Mouse (Mus musculus) left cerebral cortex, adult 11 months (tissue): ENCODE measurements at regions not wholly inside any gene's neighbourhood (a gene's known extent, or its start where the extent isn't known, plus 50 kb on each side); places are given as distances from the start of the nearest gene placed in this dataset.
"Not testable (repeated sequence)": the region's sequence is repeated elsewhere in the genome, so short reads cannot be mapped to it uniquely, and the experiment has no call there.

Experiments used
- DNase-seq: peaks from one replicate; pipeline ENCODE4 v3.0.0; 2022; ENCODE audit warnings: low spot score

DNA sequence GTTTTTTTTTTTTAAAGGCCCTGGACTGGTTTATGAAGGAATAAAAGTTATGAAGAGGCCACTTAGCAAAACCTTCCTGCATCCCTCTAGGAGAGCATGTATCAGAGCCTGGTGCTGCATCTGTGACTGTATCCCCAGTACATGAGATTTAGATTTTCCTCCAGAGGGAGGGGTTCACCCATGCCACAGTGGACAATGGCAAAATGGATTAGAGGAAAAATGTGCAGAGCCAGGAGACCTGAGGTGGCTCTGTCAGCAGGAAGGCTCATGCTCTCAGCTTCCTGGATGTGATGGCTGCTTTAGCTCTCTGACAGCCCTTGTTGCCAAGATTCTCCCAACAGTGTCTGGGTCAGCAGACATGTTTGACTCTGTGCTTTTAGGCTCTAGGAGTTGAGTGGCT is 298.2 kb downstream of the Eipr1 start:
- no peak for DNase-seq

DNA sequence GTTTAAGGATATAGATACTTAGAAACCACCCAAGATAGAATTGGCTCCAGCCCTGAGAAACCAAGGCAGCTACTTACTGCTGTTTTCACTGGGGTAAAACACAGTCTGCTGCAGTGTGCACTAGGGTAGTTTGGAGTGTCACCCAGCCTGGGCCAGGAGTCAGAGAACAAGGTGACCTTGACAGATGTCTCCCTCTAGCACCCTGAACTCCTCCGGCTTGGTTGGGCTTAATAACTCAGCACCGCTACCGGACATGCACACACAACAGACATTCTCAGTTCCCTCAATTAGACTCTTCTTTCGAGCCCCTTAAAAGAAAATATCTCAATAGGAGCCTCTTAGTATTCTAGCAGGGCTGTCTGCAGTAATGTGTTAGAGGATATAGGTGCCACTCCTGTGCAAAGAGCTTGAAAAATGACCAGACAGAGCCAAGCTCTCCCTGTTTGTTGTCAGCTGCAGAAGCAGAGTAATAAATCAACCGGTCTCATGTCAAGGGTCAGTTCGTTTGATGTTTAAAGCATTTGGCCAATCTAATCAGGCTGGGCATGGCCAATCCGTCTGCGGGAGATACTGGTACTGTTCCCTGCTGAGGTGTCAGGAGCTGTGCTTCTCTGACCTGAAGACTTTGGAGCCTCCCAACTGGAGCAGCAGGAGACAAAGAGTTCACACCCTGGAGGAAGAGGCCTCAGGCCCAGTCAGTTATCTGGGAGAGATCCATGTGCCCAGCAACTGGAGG is 299.1 kb downstream of the Eipr1 start:
- DNase-seq: no peak

DNA sequence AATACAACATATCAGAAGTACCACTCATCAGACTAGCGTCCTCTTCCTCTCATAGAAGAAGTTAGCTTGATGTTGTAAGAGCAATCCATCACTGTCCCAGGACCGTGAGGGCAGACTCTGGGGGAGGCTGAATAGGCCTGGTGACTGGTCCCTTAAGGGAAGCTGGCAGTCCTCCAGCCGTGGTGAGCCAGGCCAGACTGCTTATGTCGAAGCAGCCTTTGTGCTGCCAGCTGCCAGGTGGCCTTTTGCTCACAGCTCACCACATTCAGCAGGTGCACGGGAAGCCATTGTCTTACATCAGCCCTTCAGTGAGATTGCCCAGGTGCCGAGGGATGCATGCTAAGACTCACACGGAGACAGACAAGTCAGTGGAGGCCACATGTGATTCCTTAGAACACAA is 302.8 kb downstream of the Eipr1 start:
- no peak for DNase-seq

DNA sequence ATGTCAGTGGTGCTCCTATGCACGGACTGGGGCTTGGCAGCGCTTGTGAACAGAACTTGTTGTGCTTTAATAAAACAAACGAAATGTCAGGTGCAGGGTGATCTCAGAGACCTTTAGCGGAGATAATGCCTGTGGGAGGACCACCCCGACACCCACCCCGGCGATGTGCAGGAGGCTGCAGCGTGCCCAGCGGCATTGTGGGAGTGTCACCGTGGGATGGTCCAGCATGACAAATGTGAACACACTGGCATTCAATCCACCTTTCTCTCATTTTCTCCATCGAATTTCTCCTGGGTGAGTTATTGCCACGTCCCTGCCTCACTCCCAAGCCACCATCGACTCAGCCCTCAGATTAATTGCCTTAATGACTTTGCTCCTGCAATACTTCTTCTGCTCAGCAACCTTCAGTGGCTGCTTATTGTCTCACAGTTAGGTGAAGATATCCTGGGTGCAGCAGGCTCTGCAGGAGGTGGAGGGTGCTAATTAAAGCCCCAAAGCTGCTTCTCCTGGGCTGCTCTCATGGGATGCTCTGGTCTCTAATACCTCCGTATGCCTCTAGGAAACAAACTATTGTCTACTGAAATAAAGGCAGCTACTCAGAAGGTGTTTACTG is 310.5 kb downstream of the Eipr1 start:
- DNase-seq: no peak

DNA sequence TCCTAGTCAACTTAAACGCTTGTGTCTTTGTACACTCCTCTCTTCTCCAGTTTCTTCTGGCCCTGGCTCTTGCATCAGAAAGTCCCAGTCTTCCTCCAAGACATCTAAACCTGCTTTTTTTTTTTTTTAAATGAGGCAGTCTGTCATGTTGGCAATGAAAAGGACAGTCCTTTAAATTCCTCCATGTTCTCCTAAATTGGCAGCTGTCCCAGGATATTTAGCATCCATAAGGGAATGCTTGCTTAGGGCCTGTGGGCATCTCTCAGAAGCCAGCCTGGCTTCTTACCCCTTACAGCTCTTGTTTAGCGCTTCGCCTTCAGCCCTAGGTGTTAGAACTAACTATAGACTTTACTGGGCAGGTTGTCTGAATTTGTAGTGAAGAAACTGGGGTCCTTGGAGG is 311.2 kb downstream of the Eipr1 start:
- no peak for DNase-seq

DNA sequence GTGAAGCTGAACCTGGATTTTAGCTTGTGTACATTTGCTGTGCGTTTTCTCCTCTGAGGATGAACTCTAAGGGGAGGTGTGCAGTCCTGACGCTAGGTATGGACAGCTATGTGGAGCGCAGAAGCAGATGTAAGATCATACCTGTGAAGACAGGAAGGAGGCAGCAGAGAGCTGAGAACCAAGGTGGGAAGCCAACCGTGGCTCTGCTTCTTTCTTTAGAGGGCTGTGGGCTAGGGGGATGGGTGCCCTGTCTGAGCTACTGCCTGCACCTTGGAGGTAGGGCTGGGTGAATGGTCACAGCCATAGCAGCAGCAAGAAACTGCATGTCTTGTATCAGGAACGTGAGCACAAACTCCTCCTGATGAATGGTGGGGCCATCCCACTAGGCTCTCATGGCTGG is 316.6 kb downstream of the Eipr1 start:
- no peak for DNase-seq

DNA sequence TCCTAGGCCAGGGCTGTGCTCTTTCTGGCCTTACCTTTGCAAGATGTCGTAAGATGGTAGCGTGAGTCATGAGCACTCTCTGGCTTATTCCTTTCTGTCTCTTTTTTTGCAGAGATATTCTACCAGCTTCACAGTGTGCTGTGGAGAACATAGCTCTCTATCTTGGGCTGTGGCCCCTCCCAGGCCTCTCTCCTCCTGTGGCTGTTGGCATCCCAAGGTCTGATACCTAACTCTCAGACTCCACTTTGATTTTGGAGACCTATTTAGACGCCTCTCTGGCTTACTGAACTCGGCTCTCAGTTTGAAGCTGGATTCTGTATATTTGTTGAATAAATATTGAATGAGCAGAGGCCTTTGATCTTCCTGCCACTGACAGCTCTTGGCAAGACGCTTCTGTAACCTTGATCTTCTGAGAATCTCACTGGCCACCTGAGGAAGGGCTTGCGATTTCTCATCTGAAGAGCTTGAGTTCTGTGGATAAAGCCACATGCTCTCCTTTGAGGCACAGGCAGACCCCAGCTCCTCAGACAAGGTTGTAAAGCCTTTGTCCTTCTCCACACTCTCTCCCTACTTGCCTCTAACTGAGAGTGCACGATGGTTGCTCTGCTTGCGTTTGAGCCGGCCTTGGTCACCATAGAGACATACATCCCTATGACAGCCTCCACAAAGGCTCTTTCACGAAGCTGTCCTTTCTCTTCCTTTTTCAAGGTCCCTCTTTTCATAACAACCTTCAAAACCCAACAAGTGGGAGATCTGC is 323.7 kb downstream of the Eipr1 start:
- no peak for DNase-seq

DNA sequence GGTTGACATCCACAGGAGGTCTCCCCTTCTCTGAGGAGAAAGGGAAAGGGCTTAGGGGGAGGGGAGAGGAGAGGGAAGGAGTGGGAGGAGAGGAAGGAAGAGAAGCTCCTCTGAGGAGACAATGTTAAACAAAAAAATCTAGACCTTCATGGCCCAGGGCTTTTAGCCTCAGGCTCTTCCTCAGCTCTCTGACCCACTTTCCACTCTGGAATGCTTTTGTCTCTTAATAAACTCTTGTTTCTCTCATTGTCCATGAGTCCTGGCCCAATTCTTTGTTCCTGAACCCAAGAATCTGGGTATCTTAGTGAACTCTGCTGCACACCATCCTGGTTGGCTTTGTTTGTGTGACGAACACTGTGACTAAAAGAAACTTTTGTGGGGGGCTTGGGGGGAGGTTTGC is 325.0 kb downstream of the Eipr1 start:
- DNase-seq: no peak

DNA sequence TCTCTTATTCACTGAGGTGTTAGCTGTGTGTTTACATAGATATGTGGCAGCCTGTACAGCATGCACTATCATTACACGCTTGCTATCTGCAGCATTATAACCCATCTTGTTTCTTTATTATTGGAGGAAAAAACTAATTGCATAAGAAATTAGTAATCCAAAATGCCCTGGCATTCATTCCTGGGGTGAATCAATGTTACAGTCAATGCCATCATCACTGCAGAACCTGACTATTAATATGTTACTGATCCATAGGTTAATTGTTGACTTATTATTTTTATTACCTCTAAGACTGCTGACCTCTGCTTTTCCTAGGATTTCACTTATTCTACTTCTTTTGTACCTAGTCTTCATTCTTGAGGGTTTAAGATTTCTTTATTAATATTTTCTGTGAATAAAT is 327.4 kb downstream of the Eipr1 start:
- no peak for DNase-seq

DNA sequence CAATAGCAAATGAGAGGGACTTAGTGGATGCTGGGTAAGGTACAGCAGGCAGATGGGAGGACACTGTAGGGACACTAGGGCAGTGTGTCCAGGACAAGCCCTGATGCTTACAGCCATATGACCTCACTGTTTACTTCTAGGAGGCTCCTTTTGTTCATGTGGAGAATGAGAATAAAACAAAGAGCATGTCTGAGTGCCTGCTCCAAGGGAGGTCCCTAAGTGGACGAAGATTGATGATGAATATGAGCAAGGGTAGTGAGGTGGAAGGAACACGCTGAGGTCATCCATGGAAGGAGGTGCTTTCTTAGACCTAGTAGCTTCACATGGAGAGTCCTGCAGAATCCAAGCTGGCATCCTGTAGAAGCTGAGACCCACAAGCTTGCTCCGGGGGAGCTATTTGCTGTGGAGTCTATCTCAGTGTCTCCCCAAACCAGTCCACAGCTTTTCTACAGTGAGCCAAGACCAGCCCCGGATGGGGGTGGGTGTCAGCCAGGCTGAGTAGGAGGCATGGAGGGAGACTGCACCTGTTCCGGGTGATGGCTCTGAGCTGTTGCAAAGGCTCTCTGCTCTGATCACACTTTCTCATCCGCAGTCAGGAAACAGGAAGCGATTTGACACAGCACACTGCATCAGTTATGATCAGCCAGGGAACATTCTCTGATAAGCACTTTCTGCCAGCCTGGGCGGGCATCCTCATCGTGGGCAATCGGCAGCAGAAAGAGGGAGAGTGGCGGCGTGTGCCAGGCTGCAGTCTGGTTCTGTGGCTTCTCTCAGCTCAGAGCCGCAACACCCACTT is 332.0 kb downstream of the Eipr1 start:
- DNase-seq: peak; percentile 44

DNA sequence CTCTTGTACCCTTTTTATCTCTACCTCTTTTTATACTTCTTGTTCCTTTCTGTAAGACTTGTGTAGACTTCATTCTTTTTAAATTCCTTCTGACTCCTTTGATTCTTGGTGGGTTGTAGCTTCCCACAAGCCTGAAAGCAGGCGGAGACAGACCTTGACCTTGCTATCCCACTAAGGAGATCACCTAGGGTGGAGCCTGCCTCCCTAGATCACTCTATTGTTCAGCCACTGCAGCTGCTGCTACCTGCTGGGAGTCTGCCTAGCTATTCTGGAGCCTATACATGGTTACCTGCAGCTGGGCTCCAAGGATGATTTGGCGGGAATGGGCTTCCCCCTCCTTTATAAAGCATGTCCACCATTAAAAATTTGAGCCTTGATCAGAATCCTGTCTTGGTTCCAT is 335.6 kb downstream of the Eipr1 start:
- DNase-seq: not testable (repeated sequence)

DNA sequence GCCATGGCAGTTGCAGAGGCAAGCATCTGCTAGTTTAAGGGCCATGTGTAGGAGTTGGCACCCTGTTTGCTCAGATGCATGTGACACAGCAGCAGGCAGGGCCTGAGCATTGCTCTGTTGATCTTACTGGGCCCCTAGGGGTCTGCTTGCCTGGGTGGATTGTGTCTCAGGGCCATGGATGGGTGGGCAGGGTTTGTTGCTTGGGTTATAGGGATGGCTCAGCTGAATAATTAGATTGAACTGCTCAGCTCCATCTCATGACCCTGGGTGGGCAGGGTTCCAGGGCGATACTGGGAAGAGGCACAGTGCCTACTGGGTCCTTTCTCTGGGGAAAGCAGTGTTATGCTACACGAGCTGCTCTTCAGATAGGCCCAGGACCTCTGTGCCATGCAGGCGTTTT is 338.0 kb downstream of the Eipr1 start:
- DNase-seq: no peak

DNA sequence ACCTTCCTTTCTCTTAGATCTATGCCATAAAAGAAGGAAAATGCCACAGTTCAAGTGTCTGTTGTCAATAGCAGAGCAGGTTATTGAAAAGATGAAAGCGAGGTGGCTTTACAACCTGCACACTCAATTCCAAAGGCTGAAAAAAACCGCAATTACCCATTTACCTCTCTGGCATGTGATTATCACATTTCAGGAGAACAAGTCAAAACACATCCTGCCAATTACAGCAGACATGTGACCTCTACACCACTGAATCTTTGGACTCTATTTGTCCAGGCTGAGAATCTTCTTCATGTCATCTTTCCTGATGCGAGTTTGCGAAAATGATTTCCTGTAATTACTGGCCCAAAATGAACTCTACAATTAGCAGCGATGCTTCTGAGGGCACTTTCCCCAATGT is 338.8 kb downstream of the Eipr1 start:
- no peak for DNase-seq

DNA sequence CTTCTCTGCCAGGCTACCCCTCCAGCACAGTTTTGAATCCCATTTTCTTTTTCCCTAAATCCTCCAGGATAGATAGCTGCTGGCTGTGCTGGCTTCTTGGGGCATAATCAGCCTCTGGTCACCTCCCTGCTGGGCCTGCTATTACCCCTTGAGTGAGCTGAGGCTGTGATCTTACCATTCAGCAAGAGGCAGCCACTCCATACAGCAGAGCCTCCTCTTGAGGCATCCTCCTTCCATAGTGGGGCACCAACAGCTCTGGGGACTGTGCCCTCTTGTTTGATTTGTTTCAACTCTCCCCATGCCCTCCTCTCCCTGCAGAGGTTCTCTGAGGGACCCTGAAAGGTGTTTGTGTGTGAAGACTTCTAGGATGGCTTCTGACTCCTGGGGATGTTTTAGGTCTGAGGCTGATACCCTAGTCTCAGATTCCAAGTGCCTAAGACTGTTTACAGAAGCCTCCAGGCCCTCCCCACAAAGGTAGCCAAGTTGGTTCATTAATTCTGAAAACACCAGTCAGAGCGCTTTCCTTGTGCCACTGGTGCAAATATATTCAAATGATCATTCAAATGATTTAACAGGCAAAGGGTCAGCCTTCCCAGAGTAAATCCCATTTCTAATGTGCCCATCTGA is 343.9 kb downstream of the Eipr1 start:
- DNase-seq: no peak

DNA sequence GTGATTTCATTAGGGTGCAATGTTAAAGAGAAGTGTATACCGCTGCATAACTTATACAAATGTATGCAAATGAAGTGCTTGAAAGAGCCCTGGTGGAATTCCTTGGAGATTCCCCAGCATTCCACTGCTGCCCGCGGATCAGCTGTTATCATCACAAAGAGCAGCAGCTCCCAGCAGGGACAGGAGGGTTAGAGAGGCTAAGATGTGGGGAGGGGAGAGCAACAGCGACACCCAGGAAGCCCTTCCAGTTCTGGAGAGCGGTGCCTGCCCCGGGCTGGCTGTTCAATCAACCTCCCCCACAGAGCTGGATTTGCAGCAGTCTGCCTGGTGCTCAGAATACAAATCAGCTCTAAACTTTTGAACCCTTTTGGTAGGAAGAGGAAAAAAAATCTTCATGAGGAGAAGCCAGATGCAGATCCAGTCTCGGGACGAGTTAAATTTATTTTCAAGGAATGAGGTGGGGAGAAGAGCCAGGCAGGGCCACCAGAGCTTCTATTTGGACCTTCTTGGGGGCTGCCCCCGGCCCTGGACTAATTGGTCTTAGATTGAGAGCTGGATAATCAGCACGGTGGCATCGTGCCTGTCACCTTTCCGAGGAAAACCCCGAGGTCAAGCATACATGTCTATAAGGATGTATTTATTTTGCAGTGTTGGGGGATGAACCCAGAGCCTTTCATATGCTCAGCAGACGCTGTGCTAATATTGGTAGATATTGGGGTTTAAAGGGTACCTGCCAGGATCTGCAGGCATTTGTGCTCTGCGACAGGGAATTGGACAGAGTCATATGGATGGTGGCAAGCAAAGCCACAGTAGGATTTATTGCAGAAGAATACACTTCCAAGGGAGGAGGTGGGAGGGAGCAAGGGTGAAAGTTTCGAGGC is 344.7 kb downstream of the Eipr1 start:
- DNase-seq: peak; percentile 58

DNA sequence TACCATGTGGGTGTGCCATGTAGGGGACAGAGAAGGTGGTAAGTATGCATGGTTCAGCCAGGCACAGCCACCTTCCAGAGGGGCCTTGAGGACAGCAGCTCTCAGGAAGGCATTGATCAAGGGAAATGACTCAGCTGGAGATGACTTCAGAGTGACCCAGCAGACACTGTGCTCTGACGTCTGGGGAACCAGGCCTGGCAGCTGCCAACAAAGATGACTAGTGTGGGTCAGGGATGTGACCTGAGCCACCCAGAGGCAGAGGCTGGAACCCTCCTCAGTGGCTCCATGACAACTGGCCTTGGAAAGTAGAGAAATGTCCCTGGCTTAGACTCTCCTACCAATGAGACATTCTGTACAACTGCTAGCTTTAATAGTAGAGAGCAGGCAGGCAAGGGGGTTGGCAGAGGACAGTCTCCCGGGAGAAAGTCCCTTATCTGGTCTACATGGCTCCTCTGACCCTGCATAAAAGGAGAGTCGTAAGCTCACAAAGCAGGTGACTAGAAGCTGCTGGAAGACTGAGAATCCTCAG is 348.5 kb downstream of the Eipr1 start:
- DNase-seq: no peak

DNA sequence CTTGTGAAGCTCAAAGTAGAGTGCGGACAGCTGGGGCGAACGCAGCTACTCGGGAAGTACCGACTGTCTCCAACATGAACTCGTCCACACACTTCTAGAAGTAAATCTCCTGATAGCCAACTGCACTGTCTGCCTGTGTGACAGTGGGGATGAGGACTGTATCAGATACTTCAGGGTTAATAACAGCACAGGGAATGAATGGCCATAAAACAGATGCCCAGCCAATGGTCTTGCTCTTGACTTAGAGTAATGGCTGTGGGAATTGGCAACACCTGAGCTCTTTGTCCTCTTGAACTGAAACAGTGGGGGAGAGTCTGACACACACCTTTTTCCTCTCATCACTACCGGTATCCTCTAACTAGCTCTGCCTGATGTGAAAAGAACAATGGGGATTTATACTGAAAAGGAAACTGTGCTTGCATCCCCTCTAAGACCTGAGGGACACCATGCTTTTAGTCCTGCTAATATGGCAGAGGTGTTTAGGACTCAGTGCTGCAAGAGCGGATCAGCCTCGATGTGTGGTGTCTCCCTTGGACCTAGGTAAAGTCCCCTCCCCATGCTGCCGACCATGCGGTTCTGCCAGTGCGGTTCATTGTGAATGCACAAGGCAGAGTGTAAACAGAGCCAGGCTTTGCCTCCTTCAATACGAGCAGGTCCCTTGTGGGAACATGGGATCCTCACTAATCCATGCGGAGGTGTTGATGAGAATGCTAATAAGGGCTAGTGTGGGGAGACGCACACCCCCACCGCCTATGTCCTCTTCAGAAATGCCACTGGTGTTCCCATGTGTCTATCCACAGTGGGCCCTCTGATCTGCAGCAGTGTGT is 355.5 kb downstream of the Eipr1 start:
- no peak for DNase-seq

DNA sequence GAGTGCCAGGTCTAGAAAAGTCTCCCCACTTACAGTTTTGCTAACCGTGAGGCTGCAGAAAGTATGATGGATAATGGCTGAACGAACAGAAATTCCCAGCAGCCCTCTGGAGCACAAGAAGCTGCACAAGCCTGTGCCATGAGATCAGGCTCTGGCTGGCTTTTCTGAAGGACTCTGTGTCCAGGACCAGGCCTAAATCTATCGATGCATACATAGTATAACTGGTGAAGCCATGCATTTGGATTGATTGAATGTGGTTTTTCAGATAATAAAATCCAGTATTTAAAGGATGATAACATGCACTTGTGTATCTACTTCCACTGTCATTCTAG is 356.1 kb downstream of the Eipr1 start:
- DNase-seq: no peak

DNA sequence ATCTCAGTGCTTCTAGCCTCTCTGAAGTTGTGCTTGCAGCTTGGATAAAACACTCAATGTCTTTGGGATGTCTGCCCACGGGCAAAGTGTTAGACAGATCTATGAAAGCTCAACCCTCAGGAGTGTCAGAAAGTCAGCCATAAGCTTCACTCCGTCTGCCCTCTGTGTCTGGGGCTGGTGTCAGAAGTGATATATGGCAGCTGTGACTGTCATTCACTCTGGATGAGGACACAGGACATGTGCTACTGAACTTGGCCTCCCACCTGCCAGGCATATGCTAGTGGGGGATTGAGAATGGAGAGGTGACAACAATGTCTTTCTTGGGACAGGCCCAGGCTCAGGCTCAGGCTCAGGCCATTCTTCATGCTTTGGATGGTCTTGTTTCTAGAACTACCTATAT is 366.7 kb downstream of the Eipr1 start:
- no peak for DNase-seq

DNA sequence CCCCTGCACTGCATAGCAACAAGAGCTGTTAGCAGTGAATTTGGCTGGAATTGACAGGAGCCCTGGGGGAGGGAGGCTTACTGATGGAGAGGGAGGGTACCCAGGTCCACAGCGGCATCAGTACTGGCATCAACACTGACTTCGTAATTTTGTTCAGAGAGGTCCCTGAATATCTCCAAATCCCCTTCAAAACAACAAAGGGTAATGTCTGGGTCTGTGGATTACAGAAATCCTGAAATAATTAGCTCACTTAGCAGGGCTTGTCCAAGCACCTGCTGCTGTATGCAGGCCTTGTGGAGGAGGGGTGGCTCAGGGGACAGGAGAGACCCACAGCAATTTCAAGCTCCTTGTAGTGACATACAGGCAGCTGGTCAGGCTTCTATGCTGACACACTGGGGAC is 369.6 kb downstream of the Eipr1 start:
- no peak for DNase-seq
